Mouse (Mus musculus): ENCODE measurements around the gene Gm2310. TPM values are rescaled to one million over a fixed set of nuclear protein-coding genes. Genes with fewer than 3 reads are reported as not detected.

The Gm2310 gene
- polyA plus RNA-seq, 1 experiment from 2014 or later: not detected

DNA sequence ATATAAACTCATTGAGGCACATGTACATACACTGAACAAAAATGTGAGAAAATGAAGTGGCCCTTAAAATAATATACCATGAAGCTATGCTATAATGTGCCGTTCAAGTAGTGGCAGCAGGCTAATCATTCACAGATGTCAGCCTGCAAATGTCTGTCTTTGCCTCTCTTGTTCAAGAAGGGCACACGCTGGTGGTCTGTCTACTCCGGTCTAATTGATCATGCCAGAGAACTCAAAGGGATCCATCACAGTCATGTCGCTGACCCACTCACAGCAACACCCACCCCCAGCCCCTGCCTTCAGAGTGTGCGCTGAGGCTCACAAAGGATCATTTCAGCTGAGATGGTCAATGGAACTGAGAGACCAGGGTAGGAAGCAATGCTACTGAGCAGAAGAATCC is 6.8 kb downstream of the Gm2310 start:
- H3K27me3 ChIP-seq (replicated peaks; ENCODE audit: control insufficient read depth, insufficient read depth, low read length): no peaks in the 10 kb centered on the region
- H3K27ac ChIP-seq (ENCODE audit: low read depth): no peak overlapping the region
- no peaks in the 10 kb centered on the region for H3K9me3 ChIP-seq (ENCODE audit: control insufficient read depth, low read length)
- no peak overlapping the region for H3K4me2 ChIP-seq (ENCODE audit: low read length)
- no peaks in the 10 kb centered on the region for H3K36me3 ChIP-seq (ENCODE audit: control insufficient read depth, insufficient read depth, low read length)
- DNase-seq (ENCODE audit: low spot score) (no peak), ATAC-seq (replicated peaks; ENCODE audit: low FRiP score, low TSS enrichment, low read depth) (no peak)
- no peak overlapping the region for H3K9ac ChIP-seq (ENCODE audit: low read length)
- H3K4me1 ChIP-seq (replicated peaks; ENCODE audit: control insufficient read depth, insufficient read depth, low read length): no peaks in the 10 kb centered on the region
- 60% methylated on average over 5 of the region's 5 CpGs for WGBS
- no peak overlapping the region for H3K4me3 ChIP-seq (ENCODE audit: low read depth, low read length)

DNA sequence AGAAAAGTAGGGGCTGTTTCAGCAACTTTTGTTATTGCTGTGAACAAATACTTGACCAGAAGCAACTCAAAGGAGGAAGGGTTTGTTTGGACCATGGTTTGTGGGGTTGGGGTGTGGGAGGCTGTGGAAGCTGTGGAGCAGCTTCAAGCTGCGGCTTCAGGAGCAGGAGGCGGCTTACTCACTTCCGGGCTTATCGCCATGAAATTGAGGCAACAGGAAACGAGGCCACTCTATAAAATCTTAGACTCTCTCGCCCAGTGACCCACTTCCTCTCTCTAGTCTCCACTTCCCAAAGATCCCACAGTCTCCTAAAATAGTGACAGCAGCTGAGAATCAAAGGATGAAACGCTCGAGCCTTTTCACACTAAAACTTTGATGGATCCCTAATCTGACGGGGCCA is 7.9 kb downstream of the Gm2310 start:
- Histone ChIP-seq H3K4me3 (ENCODE audit: low read depth, low read length) (no peak overlapping the region), H3K4me1 (replicated peaks; ENCODE audit: control insufficient read depth, insufficient read depth, low read length) (no peaks in the 10 kb centered on the region), H3K27ac (ENCODE audit: low read depth) (no peak overlapping the region), H3K36me3 (ENCODE audit: control insufficient read depth, insufficient read depth, low read length) (no peaks in the 10 kb centered on the region), H3K4me2 (ENCODE audit: low read length) (no peak overlapping the region), H3K9ac (ENCODE audit: low read length) (no peak overlapping the region), H3K27me3 (replicated peaks; ENCODE audit: control insufficient read depth, insufficient read depth, low read length) (no peaks in the 10 kb centered on the region), H3K9me3 (ENCODE audit: control insufficient read depth, low read length) (no peaks in the 10 kb centered on the region)
- ATAC-seq (replicated peaks; ENCODE audit: low FRiP score, low TSS enrichment, low read depth) (no peak), DNase-seq (ENCODE audit: low spot score) (no peak)
- 58% methylated on average over 9 of the region's 9 CpGs for WGBS

DNA sequence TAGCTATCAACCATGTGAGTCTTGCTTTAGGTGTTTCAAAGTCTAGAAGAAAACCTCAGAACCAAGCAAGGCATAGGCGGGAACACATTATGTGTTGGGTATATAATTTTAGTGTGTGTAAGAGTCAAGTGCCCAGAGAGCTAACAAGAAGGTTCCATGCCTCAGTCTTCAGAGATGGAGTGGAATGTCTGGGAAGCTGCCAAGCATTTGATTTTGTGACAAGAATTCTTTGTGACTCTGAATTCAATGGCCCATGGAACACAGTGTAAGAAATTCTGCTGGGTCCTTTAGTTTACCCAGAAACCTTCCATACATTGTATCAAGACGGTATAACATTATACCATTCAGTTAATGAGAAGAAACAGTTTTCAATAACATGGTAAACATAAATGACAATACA is 17.3 kb downstream of the Gm2310 start:
- no peaks in the 10 kb centered on the region for H3K27me3 ChIP-seq (replicated peaks; ENCODE audit: control insufficient read depth, insufficient read depth, low read length)
- no peaks in the 10 kb centered on the region for H3K36me3 ChIP-seq (ENCODE audit: control insufficient read depth, insufficient read depth, low read length)
- H3K4me3 ChIP-seq (ENCODE audit: low read depth, low read length): no peak overlapping the region
- H3K9ac ChIP-seq (ENCODE audit: low read length): no peak overlapping the region
- no peak overlapping the region for H3K4me2 ChIP-seq (ENCODE audit: low read length)
- no peaks in the 10 kb centered on the region for H3K4me1 ChIP-seq (replicated peaks; ENCODE audit: control insufficient read depth, insufficient read depth, low read length)
- 88% methylated on average over 2 of the region's 2 CpGs for WGBS
- ATAC-seq (replicated peaks; ENCODE audit: low FRiP score, low TSS enrichment, low read depth): no peak
- no peak overlapping the region for H3K27ac ChIP-seq (ENCODE audit: low read depth)
- DNase-seq (ENCODE audit: low spot score): no peak
- H3K9me3 ChIP-seq (ENCODE audit: control insufficient read depth, low read length): no peaks in the 10 kb centered on the region

DNA sequence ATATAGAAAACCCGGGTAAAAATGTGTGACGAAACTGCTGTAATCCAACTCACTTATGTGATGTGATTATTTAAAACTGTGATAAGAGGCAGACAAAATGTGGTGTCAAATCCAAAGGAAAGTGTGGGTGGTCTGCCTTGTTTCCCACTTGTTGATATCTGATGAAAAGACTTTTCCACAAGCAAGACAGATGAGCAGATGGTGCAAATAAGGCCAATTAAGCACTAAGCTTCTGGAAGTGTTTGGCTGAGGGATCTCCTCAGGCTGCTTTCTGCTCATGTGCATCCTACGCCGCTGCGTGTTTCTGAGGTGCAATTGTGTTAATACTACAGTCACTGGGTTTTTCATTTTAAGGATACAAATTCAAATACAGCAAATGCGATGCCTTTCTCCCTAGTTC is 34.5 kb downstream of the Gm2310 start:
- no peak overlapping the region for H3K9ac ChIP-seq (ENCODE audit: low read length)
- no peaks in the 10 kb centered on the region for H3K36me3 ChIP-seq (ENCODE audit: control insufficient read depth, insufficient read depth, low read length)
- no peak for DNase-seq (ENCODE audit: low spot score)
- no peak overlapping the region for H3K4me3 ChIP-seq (ENCODE audit: low read depth, low read length)
- no peaks in the 10 kb centered on the region for H3K27me3 ChIP-seq (replicated peaks; ENCODE audit: control insufficient read depth, insufficient read depth, low read length)
- no peak for ATAC-seq (replicated peaks; ENCODE audit: low FRiP score, low TSS enrichment, low read depth)
- WGBS: 80% methylated on average over 6 of the region's 6 CpGs
- no peak overlapping the region for H3K4me2 ChIP-seq (ENCODE audit: low read length)
- no peaks in the 10 kb centered on the region for H3K9me3 ChIP-seq (ENCODE audit: control insufficient read depth, low read length)
- no peaks in the 10 kb centered on the region for H3K4me1 ChIP-seq (replicated peaks; ENCODE audit: control insufficient read depth, insufficient read depth, low read length)
- H3K27ac ChIP-seq (ENCODE audit: low read depth): no peak overlapping the region

DNA sequence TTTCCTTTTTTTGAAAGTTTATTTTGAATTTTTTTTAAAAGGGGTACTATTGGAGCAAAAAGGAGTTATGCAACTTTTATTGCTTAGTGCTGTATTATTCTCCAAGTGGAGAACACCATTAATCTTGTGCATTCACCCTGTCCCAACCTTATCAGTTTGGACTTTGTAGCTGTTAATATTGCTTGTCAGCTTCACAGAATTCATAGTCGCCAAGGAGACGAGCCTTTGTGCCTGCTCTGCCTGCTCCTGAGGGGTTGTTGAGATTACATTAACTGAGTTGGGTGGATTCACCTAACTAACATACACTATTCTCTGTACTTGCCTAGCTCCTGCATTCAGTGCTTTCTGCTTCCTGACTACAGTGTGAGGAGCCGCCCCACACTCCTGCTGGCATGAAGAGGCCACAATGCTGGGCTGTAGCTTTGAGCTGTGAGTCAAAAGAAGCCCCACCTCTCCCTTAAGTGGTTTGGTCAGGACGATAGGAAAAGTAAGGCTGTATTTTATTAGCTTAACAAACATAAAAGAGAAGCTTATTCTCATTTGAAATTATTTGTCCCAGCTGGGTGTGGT is 50.7 kb downstream of the Gm2310 start:
- no peaks in the 10 kb centered on the region for H3K27me3 ChIP-seq (replicated peaks; ENCODE audit: control insufficient read depth, insufficient read depth, low read length)
- no peak overlapping the region for H3K4me3 ChIP-seq (ENCODE audit: low read depth, low read length)
- H3K4me1 ChIP-seq (replicated peaks; ENCODE audit: control insufficient read depth, insufficient read depth, low read length): no peaks in the 10 kb centered on the region
- DNase-seq (ENCODE audit: low spot score): peak; percentile 64
- H3K36me3 ChIP-seq (ENCODE audit: control insufficient read depth, insufficient read depth, low read length): no peaks in the 10 kb centered on the region
- H3K27ac ChIP-seq (ENCODE audit: low read depth): no peak overlapping the region
- no peaks in the 10 kb centered on the region for H3K9me3 ChIP-seq (ENCODE audit: control insufficient read depth, low read length)
- H3K4me2 ChIP-seq (ENCODE audit: low read length): no peak overlapping the region
- WGBS: 34% methylated on average over 4 of the region's 4 CpGs
- ATAC-seq (replicated peaks; ENCODE audit: low FRiP score, low TSS enrichment, low read depth): peak; percentile 93
- no peak overlapping the region for H3K9ac ChIP-seq (ENCODE audit: low read length)

Other genes starting within 250 kb of the Gm2310 start
- 23.3 and 23.8 TPM in 2 replicates for gene Nipbl, start 75.5 kb downstream of the Gm2310 start, polyA plus RNA-seq (2014; fragmentation: Nextera tagmentation; extraction: Ambion mirVana)
- 9.5 and 11.6 TPM in 2 replicates for gene Slc1a3, start 190.8 kb upstream of the Gm2310 start, polyA plus RNA-seq (2014; fragmentation: Nextera tagmentation; extraction: Ambion mirVana)